ENCODE assay signal across 9 mouse cellular contexts in genomic region chr2:33754980-33755632, GRCm38 (mm10).
A peak's percentile ranks its signal among the peaks of the same experiment; 100 is the strongest.
DNase-seq lines count a peak whose midpoint lies in the region; ATAC-seq and TF ChIP-seq lines count a peak whose summit lies in the region.
"Had no signal": no experiment of that assay in that cellular context is flagged by ENCODE, and none has a peak within 500 bp of the region (broad histone marks: within the 10 kb centered on the region; RNA-seq: fewer than 3 reads in every experiment).

No protein-coding gene starts in this region.

- no peaks in the 10 kb centered on the region for H3K9me3 ChIP-seq in lung, postnatal 0 days (ENCODE audit: low read length)
- H3K9me3 ChIP-seq in embryonic facial prominence, embryonic 14.5 days (ENCODE audit: control insufficient read depth, low read length), result no peaks in the 10 kb centered on the region
- H3K9me3 ChIP-seq in heart, embryonic 14.5 days (ENCODE audit: control insufficient read depth, low read length), result no peaks in the 10 kb centered on the region
- no peaks in the 10 kb centered on the region for H3K9me3 ChIP-seq in midbrain, embryonic 13.5 days
- H3K9me3 ChIP-seq: liver, embryonic 15.5 days had no signal

- WGBS in lung, postnatal 0 days, result 37% methylated on average over 7 of the region's 7 CpGs
- WGBS in embryonic facial prominence, embryonic 14.5 days, result 48% methylated on average over 7 of the region's 7 CpGs
- WGBS in heart, embryonic 14.5 days, result 45% methylated on average over 7 of the region's 7 CpGs
- 80% methylated on average over 7 of the region's 7 CpGs for WGBS in midbrain, embryonic 13.5 days

- H3K4me2 ChIP-seq in lung, postnatal 0 days (replicated peaks; ENCODE audit: low read depth, low read length), result no peak overlapping the region
- H3K4me2 ChIP-seq in embryonic facial prominence, embryonic 14.5 days (ENCODE audit: low read depth, low read length), result no peak overlapping the region
- no peak overlapping the region for H3K4me2 ChIP-seq in heart, embryonic 14.5 days (ENCODE audit: low read length)
- H3K4me2 ChIP-seq in midbrain, embryonic 13.5 days (replicated peaks), result no peak overlapping the region
- H3K4me2 ChIP-seq: liver, embryonic 15.5 days had no signal

- DNase-seq in lung, postnatal 0 days (ENCODE audit: low spot score), result no peak
- no peak for DNase-seq in lung, postnatal 4 days
- no peak for DNase-seq in embryonic facial prominence, embryonic 14.5 days (ENCODE audit: low spot score)
- no peak for DNase-seq in gastrocnemius, postnatal 36 days
- DNase-seq in cerebellum, postnatal 36 days, result no peak

- no peaks in the 10 kb centered on the region for H3K36me3 ChIP-seq in lung, postnatal 0 days (ENCODE audit: insufficient read depth, low read length)
- peaks cover 7% of the 10 kb centered on the region; the same call in 1 of the 2 replicates for H3K36me3 ChIP-seq in embryonic facial prominence, embryonic 14.5 days (ENCODE audit: control insufficient read depth, insufficient read depth, low read length)
- H3K36me3 ChIP-seq in heart, embryonic 14.5 days (ENCODE audit: control insufficient read depth, insufficient read depth, low read length), result no peaks in the 10 kb centered on the region
- H3K36me3 ChIP-seq in midbrain, embryonic 13.5 days, result peaks cover 26% of the 10 kb centered on the region
- H3K36me3 ChIP-seq: liver, embryonic 15.5 days had no signal

- H3K4me3 ChIP-seq in lung, postnatal 0 days (ENCODE audit: low read depth, low read length), result no peak overlapping the region
- no peak overlapping the region for H3K4me3 ChIP-seq in embryonic facial prominence, embryonic 14.5 days (ENCODE audit: low read depth, low read length)
- no peak overlapping the region for H3K4me3 ChIP-seq in heart, embryonic 14.5 days (ENCODE audit: control insufficient read depth in 1 of 2, insufficient read depth in 1 of 2, low read depth in 1 of 2, low read length in 2 of 2)
- no peak overlapping the region for H3K4me3 ChIP-seq in midbrain, embryonic 13.5 days (replicated peaks)
- H3K4me3 ChIP-seq: liver, embryonic 15.5 days had no signal

- peak overlapping the region; percentile 77 for H3K27ac ChIP-seq in lung, postnatal 0 days (ENCODE audit: low read length)
- peak overlapping the region; percentile 82; the same call in 1 of the 2 replicates for H3K27ac ChIP-seq in embryonic facial prominence, embryonic 14.5 days (replicated peaks; ENCODE audit: low read depth, low read length)
- H3K27ac ChIP-seq in heart, embryonic 14.5 days (replicated peaks in 1 of 2; ENCODE audit: control insufficient read depth in 1 of 2, insufficient read depth in 1 of 2, low read depth in 2 of 2, low read length in 2 of 2), result 0 out of 4 replicates have a peak overlapping the region, but pooled peaks have one; percentile 25 to 79
- peak overlapping the region; percentile 81 for H3K27ac ChIP-seq in midbrain, embryonic 13.5 days

- no peak for TF ChIP-seq CTCF in lung, postnatal 0 days (IDR thresholded peaks at IDR 0.05)

- TF ChIP-seq EP300 in lung, postnatal 0 days (IDR thresholded peaks at IDR 0.05), result no peak

- H3K4me1 ChIP-seq in lung, postnatal 0 days (ENCODE audit: insufficient read depth, low read depth, low read length), result peaks cover 28% of the 10 kb centered on the region
- peaks cover 34% of the 10 kb centered on the region for H3K4me1 ChIP-seq in embryonic facial prominence, embryonic 14.5 days (ENCODE audit: control insufficient read depth, insufficient read depth, low read length)
- H3K4me1 ChIP-seq in heart, embryonic 14.5 days (ENCODE audit: control insufficient read depth in 2 of 2, insufficient read depth in 2 of 2, low read length in 2 of 2), result peaks cover 25 to 31% of the 10 kb centered on the region in 2 experiments
- H3K4me1 ChIP-seq in midbrain, embryonic 13.5 days (replicated peaks), result peaks cover 62% of the 10 kb centered on the region

- intact Hi-C loops in gastrocnemius, postnatal 36 days (cut with DNase I), result no loop called here

- no peak overlapping the region for H3K9ac ChIP-seq in lung, postnatal 0 days (replicated peaks; ENCODE audit: low read depth)
- no peak overlapping the region for H3K9ac ChIP-seq in embryonic facial prominence, embryonic 14.5 days (ENCODE audit: low read depth, low read length)
- H3K9ac ChIP-seq in heart, embryonic 14.5 days (ENCODE audit: low read length), result no peak overlapping the region
- peak overlapping the region; percentile 28; the same call in 1 of the 2 replicates for H3K9ac ChIP-seq in midbrain, embryonic 13.5 days (replicated peaks)
- H3K9ac ChIP-seq: liver, embryonic 15.5 days had no signal

- no peaks in the 10 kb centered on the region for H3K27me3 ChIP-seq in lung, postnatal 0 days (replicated peaks; ENCODE audit: insufficient read depth, low read length)
- H3K27me3 ChIP-seq in embryonic facial prominence, embryonic 14.5 days (replicated peaks; ENCODE audit: control insufficient read depth, insufficient read depth, low read length), result no peaks in the 10 kb centered on the region
- no peaks in the 10 kb centered on the region for H3K27me3 ChIP-seq in heart, embryonic 14.5 days (ENCODE audit: control insufficient read depth, insufficient read depth, low read length)
- H3K27me3 ChIP-seq in midbrain, embryonic 13.5 days, result no peaks in the 10 kb centered on the region; the same call in 1 of the 2 replicates
- H3K27me3 ChIP-seq: liver, embryonic 15.5 days had no signal

- no peak for ATAC-seq in lung, postnatal 0 days
- ATAC-seq in embryonic facial prominence, embryonic 14.5 days (ENCODE audit: low read depth), result no peak; the same call in 1 of the 2 replicates
- no peak for ATAC-seq in heart, embryonic 14.5 days (ENCODE audit: insufficient number of reproducible peaks, insufficient read depth, low FRiP score, low read depth)
- no peak for ATAC-seq in midbrain, embryonic 13.5 days
- ATAC-seq in cerebellum, adult (ENCODE audit: insufficient number of reproducible peaks, low FRiP score, low TSS enrichment), result no peak
